Mouse (Mus musculus): ENCODE results near the gene Unc13b. TPM values are rescaled to one million over a fixed set of nuclear protein-coding genes. Genes with fewer than 3 reads are reported as not detected.

The Unc13b gene
- polyA plus RNA-seq, 1 experiment = 4.5 TPM

- TF ChIP-seq POLR2A (IDR thresholded peaks at IDR 0.05; ENCODE audit: low read depth, low read length) (no peak), CTCF (IDR thresholded peaks at IDR 0.05; ENCODE audit: borderline replicate concordance, insufficient read depth, low read length) (no peak)
- Histone ChIP-seq H3K4me1 (ENCODE audit: control insufficient read depth, insufficient read depth, low read length) (no peaks in the 10 kb centered on the region), H3K4me3 (ENCODE audit: insufficient read depth, low read length) (no peak overlapping the region), H3K27ac (ENCODE audit: insufficient read depth, low read length) (no peak overlapping the region)
Observed at GRCm38 (mm10) chr4:43074923-43075322, 16.2 kb downstream of the Unc13b start.

GRCm38 (mm10) chr4:43078071-43078718, 19.4 kb downstream of the Unc13b start:
- Histone ChIP-seq H3K4me3 (ENCODE audit: insufficient read depth, low read length) (no peak overlapping the region), H3K27ac (ENCODE audit: insufficient read depth, low read length) (no peak overlapping the region), H3K4me1 (ENCODE audit: control insufficient read depth, insufficient read depth, low read length) (no peaks in the 10 kb centered on the region)
- no peak for TF ChIP-seq CTCF (IDR thresholded peaks at IDR 0.05; ENCODE audit: borderline replicate concordance, insufficient read depth, low read length)
- TF ChIP-seq POLR2A (IDR thresholded peaks at IDR 0.05; ENCODE audit: low read depth, low read length) = no peak

GRCm38 (mm10) chr4:43082458-43082857, 23.7 kb downstream of the Unc13b start:
- no peak for TF ChIP-seq POLR2A (IDR thresholded peaks at IDR 0.05; ENCODE audit: low read depth, low read length)
- no peak for TF ChIP-seq CTCF (IDR thresholded peaks at IDR 0.05; ENCODE audit: borderline replicate concordance, insufficient read depth, low read length)
- no peak overlapping the region for H3K27ac ChIP-seq (ENCODE audit: insufficient read depth, low read length)
- H3K4me1 ChIP-seq (ENCODE audit: control insufficient read depth, insufficient read depth, low read length) = no peaks in the 10 kb centered on the region
- H3K4me3 ChIP-seq (ENCODE audit: insufficient read depth, low read length) = no peak overlapping the region

GRCm38 (mm10) chr4:43089950-43090349, 31.2 kb downstream of the Unc13b start:
- Histone ChIP-seq H3K4me3 (ENCODE audit: insufficient read depth, low read length) (no peak overlapping the region), H3K4me1 (ENCODE audit: control insufficient read depth, insufficient read depth, low read length) (peaks cover 4% of the 10 kb centered on the region; the same call in 1 of the 2 replicates), H3K27ac (ENCODE audit: insufficient read depth, low read length) (no peak overlapping the region)
- TF ChIP-seq CTCF (IDR thresholded peaks at IDR 0.05; ENCODE audit: borderline replicate concordance, insufficient read depth, low read length) (no peak), POLR2A (IDR thresholded peaks at IDR 0.05; ENCODE audit: low read depth, low read length) (no peak)

- Histone ChIP-seq H3K4me3 (ENCODE audit: insufficient read depth, low read length) (no peak overlapping the region), H3K27ac (ENCODE audit: insufficient read depth, low read length) (no peak overlapping the region), H3K4me1 (ENCODE audit: control insufficient read depth, insufficient read depth, low read length) (peaks cover 7% of the 10 kb centered on the region; the same call in 1 of the 2 replicates)
- no peak for TF ChIP-seq CTCF (IDR thresholded peaks at IDR 0.05; ENCODE audit: borderline replicate concordance, insufficient read depth, low read length)
- TF ChIP-seq POLR2A (IDR thresholded peaks at IDR 0.05; ENCODE audit: low read depth, low read length) = no peak
Observed at GRCm38 (mm10) chr4:43091183-43091582, 32.4 kb downstream of the Unc13b start.

- H3K4me1 ChIP-seq (ENCODE audit: control insufficient read depth, insufficient read depth, low read length) = peaks cover 2% of the 10 kb centered on the region; the same call in 1 of the 2 replicates
- TF ChIP-seq POLR2A (IDR thresholded peaks at IDR 0.05; ENCODE audit: low read depth, low read length) = no peak
- TF ChIP-seq CTCF (IDR thresholded peaks at IDR 0.05; ENCODE audit: borderline replicate concordance, insufficient read depth, low read length) = no peak
- no peak overlapping the region for H3K27ac ChIP-seq (ENCODE audit: insufficient read depth, low read length)
- no peak overlapping the region for H3K4me3 ChIP-seq (ENCODE audit: insufficient read depth, low read length)
Observed at GRCm38 (mm10) chr4:43113491-43113890, 54.7 kb downstream of the Unc13b start.

GRCm38 (mm10) chr4:43114512-43114911, 55.8 kb downstream of the Unc13b start:
- H3K27ac ChIP-seq (ENCODE audit: insufficient read depth, low read length) = no peak overlapping the region
- TF ChIP-seq POLR2A (IDR thresholded peaks at IDR 0.05; ENCODE audit: low read depth, low read length) (no peak), CTCF (IDR thresholded peaks at IDR 0.05; ENCODE audit: borderline replicate concordance, insufficient read depth, low read length) (no peak)
- no peak overlapping the region for H3K4me3 ChIP-seq (ENCODE audit: insufficient read depth, low read length)
- peaks cover 2% of the 10 kb centered on the region; the same call in 1 of the 2 replicates for H3K4me1 ChIP-seq (ENCODE audit: control insufficient read depth, insufficient read depth, low read length)

- Histone ChIP-seq H3K4me1 (ENCODE audit: control insufficient read depth, insufficient read depth, low read length) (peaks cover 2% of the 10 kb centered on the region; the same call in 1 of the 2 replicates), H3K4me3 (ENCODE audit: insufficient read depth, low read length) (no peak overlapping the region), H3K27ac (ENCODE audit: insufficient read depth, low read length) (no peak overlapping the region)
- no peak for TF ChIP-seq CTCF (IDR thresholded peaks at IDR 0.05; ENCODE audit: borderline replicate concordance, insufficient read depth, low read length)
- no peak for TF ChIP-seq POLR2A (IDR thresholded peaks at IDR 0.05; ENCODE audit: low read depth, low read length)
Observed at GRCm38 (mm10) chr4:43114946-43115345, 56.2 kb downstream of the Unc13b start.

GRCm38 (mm10) chr4:43116249-43116648, 57.5 kb downstream of the Unc13b start:
- Histone ChIP-seq H3K27ac (ENCODE audit: insufficient read depth, low read length) (no peak overlapping the region), H3K4me1 (ENCODE audit: control insufficient read depth, insufficient read depth, low read length) (peaks cover 2% of the 10 kb centered on the region; the same call in 1 of the 2 replicates), H3K4me3 (ENCODE audit: insufficient read depth, low read length) (no peak overlapping the region)
- TF ChIP-seq POLR2A (IDR thresholded peaks at IDR 0.05; ENCODE audit: low read depth, low read length) = no peak
- no peak for TF ChIP-seq CTCF (IDR thresholded peaks at IDR 0.05; ENCODE audit: borderline replicate concordance, insufficient read depth, low read length)

GRCm38 (mm10) chr4:43129750-43130149, 71.0 kb downstream of the Unc13b start:
- no peak for TF ChIP-seq POLR2A (IDR thresholded peaks at IDR 0.05; ENCODE audit: low read depth, low read length)
- no peak for TF ChIP-seq CTCF (IDR thresholded peaks at IDR 0.05; ENCODE audit: borderline replicate concordance, insufficient read depth, low read length)
- no peaks in the 10 kb centered on the region for H3K4me1 ChIP-seq (ENCODE audit: control insufficient read depth, insufficient read depth, low read length)
- no peak overlapping the region for H3K4me3 ChIP-seq (ENCODE audit: insufficient read depth, low read length)
- H3K27ac ChIP-seq (ENCODE audit: insufficient read depth, low read length) = no peak overlapping the region
